Mouse (Mus musculus) megakaryocyte, embryonic 14.5 days (primary cell): ENCODE results near the gene Asic2. TPM values are rescaled to one million over a fixed set of nuclear protein-coding genes. Genes with fewer than 3 reads are reported as not detected.

Source experiments
- H3K27me3 ChIP-seq: replicated peaks from 2 replicates; pipeline ENCODE3; 2012; ENCODE audit warnings: inconsistent platforms
- H3K36me3 ChIP-seq: replicated peaks from 2 replicates; pipeline ENCODE3; 2012; ENCODE audit warnings: low read length, inconsistent platforms, mixed read lengths
- H3K4me1 ChIP-seq: 2 replicates; pipeline ENCODE4 v1.6.1; 2012; ENCODE audit warnings: inconsistent platforms
- H3K4me3 ChIP-seq: replicated peaks from 2 replicates; pipeline ENCODE3; 2012; ENCODE audit warnings: moderate library complexity, mild to moderate bottlenecking, inconsistent platforms
- H3K9me3 ChIP-seq: 2 replicates; pipeline ENCODE4 v1.6.1; 2012; ENCODE audit warnings: inconsistent platforms
- FLI1 ChIP-seq: IDR thresholded peaks from 2 replicates; pipeline ENCODE4 v1.6.1; 2012; ENCODE audit warnings: low read length, inconsistent platforms, mixed read lengths
- GATA1 ChIP-seq: IDR thresholded peaks from 3 replicates; pipeline ENCODE4 v1.6.1; 2012; ENCODE audit warnings: mixed read lengths, low read length, inconsistent platforms, borderline replicate concordance
- polyA plus RNA-seq: library from polyadenylated mRNA; stranded (reverse); fragments of >175 nt; gene quantifications from 2 replicates; pipeline ENCODE4 v1.2.3, GENCODE M21; 2012; ENCODE audit warnings: low replicate concordance; ENCODE audit not compliant: insufficient read depth

Gene Asic2
- polyA plus RNA-seq, 1 experiment: 0.04 TPM

DNA sequence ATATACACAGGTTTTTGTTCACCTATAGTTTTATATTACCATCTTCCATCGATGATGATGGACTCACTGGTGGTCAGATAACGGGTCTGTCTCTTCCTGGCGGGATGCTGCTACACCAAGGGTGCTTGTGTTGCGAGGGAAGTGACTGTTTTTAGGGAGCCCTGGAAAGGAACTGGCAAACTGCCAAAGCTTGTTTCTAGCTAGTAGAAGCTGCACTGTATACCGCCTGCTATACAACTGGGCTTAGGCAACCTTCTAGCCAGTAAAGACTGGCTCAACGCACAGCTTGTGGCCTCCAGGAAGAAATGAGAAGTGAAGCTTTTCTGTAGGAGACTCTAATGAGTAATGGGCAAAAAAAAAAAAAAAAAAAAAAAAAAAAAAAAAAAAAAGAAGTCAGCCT lies 1012.3 kb downstream of the Asic2 start:
- no peak for TF ChIP-seq GATA1
- no peak for TF ChIP-seq FLI1
- H3K9me3 ChIP-seq: no peaks in the 10 kb centered on the region
- peaks cover 16% of the 10 kb centered on the region for H3K27me3 ChIP-seq
- H3K4me1 ChIP-seq: no peaks in the 10 kb centered on the region
- no peaks in the 10 kb centered on the region for H3K36me3 ChIP-seq
- no peak overlapping the region for H3K4me3 ChIP-seq

DNA sequence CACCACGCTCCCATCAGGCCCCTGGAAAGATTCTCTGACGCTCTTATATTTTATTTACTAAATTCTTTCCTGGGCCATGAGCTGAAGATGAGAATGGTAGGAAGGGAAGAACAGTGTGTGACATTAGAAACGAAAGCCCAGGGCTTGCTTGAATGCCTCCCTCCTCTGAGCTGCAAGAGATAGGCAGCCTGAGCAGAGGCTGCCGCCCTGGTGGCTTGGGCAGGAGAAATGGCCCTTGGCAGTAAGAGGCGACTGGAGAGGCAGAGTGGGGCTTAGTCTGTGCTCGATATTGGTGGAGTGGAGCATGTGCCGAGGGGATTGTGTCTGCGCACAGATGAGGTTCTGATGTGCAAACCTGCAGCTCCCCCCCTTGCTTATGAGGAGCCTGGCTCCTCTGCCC lies 1014.1 kb downstream of the Asic2 start:
- Histone ChIP-seq H3K36me3 (no peaks in the 10 kb centered on the region), H3K27me3 (peaks cover 16% of the 10 kb centered on the region), H3K4me1 (no peaks in the 10 kb centered on the region), H3K9me3 (no peaks in the 10 kb centered on the region), H3K4me3 (no peak overlapping the region)
- TF ChIP-seq GATA1 (no peak), FLI1 (no peak)

DNA sequence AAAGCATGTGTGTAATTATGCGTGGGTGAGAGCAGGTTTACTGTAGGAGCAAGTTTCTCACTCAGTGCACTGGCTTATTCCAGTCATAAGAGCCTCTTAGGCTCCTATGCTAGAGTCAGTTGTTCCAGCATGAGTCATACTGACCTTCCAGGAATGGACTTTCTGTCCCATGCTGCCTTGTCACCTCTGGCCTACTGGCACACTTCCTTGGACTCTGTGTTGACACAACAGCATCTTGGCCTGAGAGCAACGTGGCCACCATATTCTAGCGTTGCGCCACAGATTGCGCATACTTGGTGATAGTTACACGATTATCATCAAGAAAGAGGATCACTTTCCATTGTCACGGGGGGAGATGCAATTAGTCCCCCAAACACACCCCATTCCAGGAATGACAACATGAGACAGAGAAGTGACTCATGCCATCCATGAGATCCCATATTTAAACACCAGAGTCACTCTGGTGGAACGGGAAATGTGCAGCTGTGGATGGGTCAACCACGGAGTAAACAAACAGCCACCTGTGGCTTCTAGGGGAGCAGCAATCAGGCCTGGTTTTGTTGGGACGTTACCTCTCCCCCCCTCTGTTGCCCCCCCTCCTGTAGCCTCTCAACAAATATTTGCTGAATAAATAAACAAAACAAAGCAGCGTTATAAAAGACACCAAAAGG lies 1019.1 kb downstream of the Asic2 start:
- Histone ChIP-seq H3K27me3 (no peaks in the 10 kb centered on the region), H3K36me3 (no peaks in the 10 kb centered on the region), H3K4me3 (no peak overlapping the region), H3K4me1 (no peaks in the 10 kb centered on the region), H3K9me3 (no peaks in the 10 kb centered on the region)
- TF ChIP-seq GATA1: no peak
- TF ChIP-seq FLI1: no peak

DNA sequence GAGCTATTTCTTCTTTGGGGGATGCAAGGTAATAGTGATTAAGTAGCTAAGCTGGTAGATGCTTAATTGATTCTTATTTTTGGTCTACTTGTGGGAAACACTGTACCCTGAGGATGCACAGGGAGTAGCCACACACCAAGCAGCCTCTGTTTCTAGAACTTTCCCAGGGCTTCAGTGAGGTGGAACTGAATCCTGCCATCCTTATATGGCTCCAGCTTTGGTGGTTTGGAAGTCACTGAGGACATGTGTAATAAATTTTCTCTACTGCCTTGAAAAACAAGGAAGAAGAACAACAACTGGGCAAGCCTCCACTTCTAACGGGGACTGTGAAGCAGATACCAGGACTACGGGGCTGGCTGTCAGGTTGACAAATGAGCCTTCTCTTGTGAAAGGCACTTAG lies 1020.2 kb downstream of the Asic2 start:
- Histone ChIP-seq H3K4me1 (no peaks in the 10 kb centered on the region), H3K4me3 (no peak overlapping the region), H3K9me3 (no peaks in the 10 kb centered on the region), H3K27me3 (no peaks in the 10 kb centered on the region), H3K36me3 (no peaks in the 10 kb centered on the region)
- no peak for TF ChIP-seq GATA1
- TF ChIP-seq FLI1: no peak

DNA sequence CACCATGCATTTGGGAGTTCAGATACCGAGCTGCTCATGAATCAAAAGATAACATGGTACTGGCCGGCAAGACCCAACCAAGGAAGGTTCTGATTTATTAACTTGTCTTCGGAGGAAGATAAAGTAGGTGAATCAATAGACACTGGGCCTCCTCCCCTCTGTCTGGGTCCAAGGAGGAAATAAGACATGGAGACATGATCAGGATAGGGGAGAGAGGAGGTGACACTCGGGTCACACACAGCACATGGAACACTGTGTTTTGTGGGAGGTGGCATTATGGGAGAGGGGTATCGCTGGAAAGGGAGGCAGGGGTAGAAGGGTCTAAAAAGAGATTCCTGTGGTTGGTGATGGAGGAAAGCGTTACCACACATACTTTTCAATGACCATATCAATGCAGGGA lies 1022.1 kb downstream of the Asic2 start:
- TF ChIP-seq FLI1 (no peak), GATA1 (no peak)
- no peaks in the 10 kb centered on the region for H3K9me3 ChIP-seq

DNA sequence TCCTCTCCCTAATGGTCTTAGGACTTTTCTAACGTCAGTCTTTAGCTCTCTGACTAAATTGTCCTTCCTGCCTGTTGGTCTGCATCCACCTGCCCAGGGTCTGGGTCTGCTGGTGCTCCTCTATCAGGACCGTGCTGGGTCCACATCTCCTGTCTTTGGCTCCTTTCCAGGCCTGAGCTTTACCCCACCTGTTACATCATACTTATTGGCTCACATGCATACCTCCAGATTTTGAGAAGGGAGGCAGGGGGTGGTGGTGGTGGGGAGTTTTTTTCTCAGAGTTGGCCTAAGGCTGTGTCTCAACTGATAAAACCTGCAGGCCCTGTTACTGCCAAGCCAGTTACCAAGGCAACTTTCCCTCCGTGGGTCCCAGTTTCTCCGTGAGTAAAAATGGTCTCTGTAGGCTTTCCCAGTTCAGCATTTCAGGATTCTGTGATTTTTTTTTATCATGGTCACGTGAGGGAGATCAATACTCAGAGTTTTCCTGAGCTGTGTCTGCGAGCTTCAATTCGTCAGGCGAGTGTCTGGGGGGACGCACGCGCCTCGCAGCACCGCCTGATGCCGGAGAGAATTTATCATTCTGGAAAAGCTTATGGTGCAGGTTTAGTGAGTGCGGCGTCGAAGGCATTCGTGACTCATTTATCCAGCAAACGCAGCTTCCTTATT lies 1044.8 kb downstream of the Asic2 start:
- Histone ChIP-seq H3K27me3 (no peaks in the 10 kb centered on the region), H3K9me3 (no peaks in the 10 kb centered on the region)
- no peak for TF ChIP-seq FLI1
- TF ChIP-seq GATA1: no peak

More for the DNA sequence above, 1022.1 kb downstream of the Asic2 start:
- Histone ChIP-seq H3K4me3 (no peak overlapping the region), H3K4me1 (no peaks in the 10 kb centered on the region), H3K27me3 (no peaks in the 10 kb centered on the region), H3K36me3 (no peaks in the 10 kb centered on the region)

DNA sequence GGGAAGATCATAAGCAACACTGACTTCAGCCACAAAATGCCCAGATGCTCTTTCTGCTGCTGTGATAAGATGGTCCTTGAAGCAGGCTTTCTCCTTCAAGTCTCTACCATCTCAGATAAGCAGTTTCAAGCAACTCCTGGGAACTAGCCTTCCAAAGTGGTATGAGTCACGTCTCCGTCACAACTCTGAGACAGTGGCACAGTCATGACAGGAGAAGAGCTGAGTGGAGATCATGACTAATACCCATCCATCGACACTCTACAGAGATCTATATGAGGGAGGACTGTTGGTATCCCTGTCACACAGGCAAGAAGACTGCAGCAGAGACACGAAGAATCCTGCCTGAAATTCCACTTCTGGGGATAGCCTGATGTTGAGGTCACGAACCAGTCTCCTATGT lies 1049.9 kb downstream of the Asic2 start:
- Histone ChIP-seq H3K36me3 (no peaks in the 10 kb centered on the region), H3K9me3 (peaks cover 8% of the 10 kb centered on the region; the same call in 1 of the 2 replicates), H3K4me3 (no peak overlapping the region), H3K4me1 (no peaks in the 10 kb centered on the region), H3K27me3 (no peaks in the 10 kb centered on the region)
- TF ChIP-seq GATA1: no peak

More for the DNA sequence above, 1044.8 kb downstream of the Asic2 start:
- Histone ChIP-seq H3K36me3 (no peaks in the 10 kb centered on the region), H3K4me3 (no peak overlapping the region), H3K4me1 (no peaks in the 10 kb centered on the region)

DNA sequence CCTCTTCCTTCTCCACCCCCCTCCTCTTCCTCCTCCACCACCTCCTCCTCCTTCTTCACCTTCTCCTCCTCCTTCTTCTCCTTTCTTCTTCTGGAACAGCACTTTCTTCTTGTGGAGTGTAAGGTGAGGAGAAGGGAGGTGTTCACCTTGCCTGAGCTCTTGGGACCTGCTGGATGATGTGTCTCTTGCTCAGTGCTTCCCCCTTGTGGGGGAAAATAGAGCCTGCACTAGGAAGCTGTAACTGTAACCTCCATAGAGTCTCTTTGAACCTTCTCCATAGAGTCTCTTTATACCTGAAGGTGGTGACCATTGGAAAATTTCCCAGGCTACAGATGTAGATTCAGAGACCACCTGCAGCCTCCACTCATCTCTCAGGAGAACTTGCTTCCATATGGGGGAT lies 1050.6 kb downstream of the Asic2 start:
- Histone ChIP-seq H3K9me3 (peaks cover 8% of the 10 kb centered on the region; the same call in 1 of the 2 replicates), H3K4me1 (no peaks in the 10 kb centered on the region), H3K36me3 (no peaks in the 10 kb centered on the region), H3K27me3 (no peaks in the 10 kb centered on the region), H3K4me3 (no peak overlapping the region)
- TF ChIP-seq FLI1: no peak
- TF ChIP-seq GATA1: no peak

DNA sequence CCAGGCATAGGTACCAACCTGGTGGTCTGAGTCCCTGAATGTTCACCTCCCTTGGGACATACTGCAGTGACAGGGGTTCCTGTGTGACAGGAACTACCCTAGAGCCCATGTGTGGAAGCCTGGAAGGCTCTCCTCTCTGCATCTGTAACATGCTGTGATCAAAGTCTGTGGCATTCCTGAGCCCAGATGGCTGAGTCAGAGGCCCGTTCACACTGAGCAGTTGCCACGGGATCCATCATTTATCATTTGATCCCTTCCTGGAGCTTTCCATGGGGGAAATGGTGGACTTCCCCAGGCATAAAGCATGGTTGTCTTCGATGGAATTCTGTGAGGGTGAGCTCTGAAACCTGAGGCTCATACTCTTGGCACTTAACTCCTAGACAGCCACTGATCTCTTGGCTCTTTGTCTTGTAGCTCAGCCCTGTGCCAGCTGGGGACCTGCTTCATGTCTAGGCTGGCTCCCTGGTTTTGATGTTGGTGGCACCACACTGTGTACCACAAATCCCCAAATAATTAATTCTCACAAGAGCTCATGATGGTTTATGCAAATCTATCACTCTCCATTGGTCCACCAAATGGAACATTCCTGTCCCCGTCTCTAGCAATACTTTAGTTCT lies 1054.7 kb downstream of the Asic2 start:
- Histone ChIP-seq H3K9me3 (peaks cover 8% of the 10 kb centered on the region; the same call in 1 of the 2 replicates), H3K36me3 (no peaks in the 10 kb centered on the region), H3K27me3 (no peaks in the 10 kb centered on the region), H3K4me3 (no peak overlapping the region), H3K4me1 (no peaks in the 10 kb centered on the region)
- no peak for TF ChIP-seq GATA1
- TF ChIP-seq FLI1: no peak

DNA sequence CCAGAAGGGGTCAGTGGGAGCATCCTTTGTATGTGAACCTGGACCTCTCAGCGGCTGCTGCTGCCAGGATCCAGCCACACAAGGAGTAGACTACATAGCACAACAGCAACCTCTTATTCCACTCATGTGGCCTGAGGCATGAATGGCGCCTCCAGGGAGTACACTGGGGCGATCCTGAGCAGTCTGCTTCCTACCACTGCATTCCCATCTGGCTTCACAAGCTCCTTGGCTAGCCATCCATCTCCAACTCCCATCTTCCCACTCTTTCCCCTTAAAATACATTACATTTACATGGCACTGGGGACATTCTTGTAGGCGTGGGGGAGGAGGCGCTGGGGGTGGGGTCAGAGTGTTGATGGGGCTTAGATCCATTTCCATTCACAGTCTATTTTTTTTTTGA lies 1055.5 kb downstream of the Asic2 start:
- TF ChIP-seq FLI1 (no peak), GATA1 (no peak)
- no peaks in the 10 kb centered on the region for H3K4me1 ChIP-seq
- no peaks in the 10 kb centered on the region for H3K36me3 ChIP-seq
- H3K27me3 ChIP-seq: no peaks in the 10 kb centered on the region
- H3K4me3 ChIP-seq: no peak overlapping the region
- H3K9me3 ChIP-seq: peaks cover 8% of the 10 kb centered on the region; the same call in 1 of the 2 replicates
